Mouse (Mus musculus) spleen, adult 12 weeks (tissue): ENCODE measurements around the gene Rnf150.

Experiments used
- DNase-seq: peaks from one replicate; pipeline ENCODE4 v3.0.0; 2022; ENCODE audit warnings: low spot score

The Rnf150 gene

GRCm38 (mm10) chr8:82863041-82863744 lies at the start of gene Rnf150:
Rnf150 (plus strand) TSS chr8:82863356.
- no peak for DNase-seq

- DNase-seq: no peak
These were observed 36.8 kb upstream of the Rnf150 start for GRCm38 (mm10) chr8:82826135-82827046.

GRCm38 (mm10) chr8:82840415-82840814 lies 22.7 kb upstream of the Rnf150 start:
- DNase-seq: no peak

GRCm38 (mm10) chr8:82840963-82841362 lies 22.2 kb upstream of the Rnf150 start:
- no peak for DNase-seq

GRCm38 (mm10) chr8:82841520-82842142 lies 21.5 kb upstream of the Rnf150 start:
- no peak for DNase-seq

- DNase-seq: no peak
These were observed 19.5 kb upstream of the Rnf150 start for GRCm38 (mm10) chr8:82843697-82844096.

GRCm38 (mm10) chr8:82844413-82844812 lies 18.7 kb upstream of the Rnf150 start:
- no peak for DNase-seq

GRCm38 (mm10) chr8:82846098-82846497 lies 17.1 kb upstream of the Rnf150 start:
- no peak for DNase-seq

GRCm38 (mm10) chr8:82846730-82847129 lies 16.4 kb upstream of the Rnf150 start:
- DNase-seq: no peak

- no peak for DNase-seq
These were observed 4.4 kb upstream of the Rnf150 start for GRCm38 (mm10) chr8:82858541-82859342.

- DNase-seq: no peak
These were observed 3.9 kb upstream of the Rnf150 start for GRCm38 (mm10) chr8:82859343-82859620.

GRCm38 (mm10) chr8:82863745-82864520 lies 777 bp downstream of the Rnf150 start:
- DNase-seq: no peak

- DNase-seq: no peak
These were observed 1.3 kb downstream of the Rnf150 start for GRCm38 (mm10) chr8:82864521-82864818.

GRCm38 (mm10) chr8:82865239-82865638 lies 2.1 kb downstream of the Rnf150 start:
- DNase-seq: no peak

- DNase-seq: no peak
These were observed 3.1 kb downstream of the Rnf150 start for GRCm38 (mm10) chr8:82866251-82866650.

- no peak for DNase-seq
These were observed 7.8 kb downstream of the Rnf150 start for GRCm38 (mm10) chr8:82870840-82871490.

GRCm38 (mm10) chr8:82871986-82872385 lies 8.8 kb downstream of the Rnf150 start:
- DNase-seq: no peak

GRCm38 (mm10) chr8:82874102-82874501 lies 10.9 kb downstream of the Rnf150 start:
- no peak for DNase-seq

GRCm38 (mm10) chr8:82875135-82875534 lies 12.0 kb downstream of the Rnf150 start:
- no peak for DNase-seq

GRCm38 (mm10) chr8:82884480-82884879 lies 21.3 kb downstream of the Rnf150 start:
- DNase-seq: no peak

- DNase-seq: no peak
These were observed 24.1 kb downstream of the Rnf150 start for GRCm38 (mm10) chr8:82887234-82887633.
